Mouse (Mus musculus): Measurements from ENCODE around the gene Coro2a. TPM values are rescaled to one million over a fixed set of nuclear protein-coding genes. Genes with fewer than 3 reads are reported as not detected.

Coro2a gene
- total RNA-seq, 2 experiments from 2014 or later = 3.3 to 15.9 TPM

- no peak for ATAC-seq (replicated peaks; ENCODE audit: low FRiP score, poor library complexity, severe bottlenecking)
Measured at GRCm38 (mm10) chr4:46564247-46564646, 37.8 kb downstream of the Coro2a start.

GRCm38 (mm10) chr4:46563847-46564246 is 38.2 kb downstream of the Coro2a start:
- ATAC-seq (replicated peaks; ENCODE audit: low FRiP score, poor library complexity, severe bottlenecking) = peak; percentile 75

GRCm38 (mm10) chr4:46562841-46563240 is 39.2 kb downstream of the Coro2a start:
- ATAC-seq (replicated peaks; ENCODE audit: low FRiP score, poor library complexity, severe bottlenecking) = no peak

GRCm38 (mm10) chr4:46562037-46562436 is 40.0 kb downstream of the Coro2a start:
- ATAC-seq (replicated peaks; ENCODE audit: low FRiP score, poor library complexity, severe bottlenecking) = no peak

- ATAC-seq (replicated peaks; ENCODE audit: low FRiP score, poor library complexity, severe bottlenecking) = no peak
Measured at GRCm38 (mm10) chr4:46560069-46560705, 41.8 kb downstream of the Coro2a start.

- no peak for ATAC-seq (replicated peaks; ENCODE audit: low FRiP score, poor library complexity, severe bottlenecking)
Measured at GRCm38 (mm10) chr4:46558672-46559667, 43.0 kb downstream of the Coro2a start.

GRCm38 (mm10) chr4:46556933-46557332 is 45.1 kb downstream of the Coro2a start:
- ATAC-seq (replicated peaks; ENCODE audit: low FRiP score, poor library complexity, severe bottlenecking) = no peak

GRCm38 (mm10) chr4:46555762-46556161 is 46.2 kb downstream of the Coro2a start:
- ATAC-seq (replicated peaks; ENCODE audit: low FRiP score, poor library complexity, severe bottlenecking) = no peak

- no peak for ATAC-seq (replicated peaks; ENCODE audit: low FRiP score, poor library complexity, severe bottlenecking)
Measured at GRCm38 (mm10) chr4:46554295-46555069, 47.5 kb downstream of the Coro2a start.

- ATAC-seq (replicated peaks; ENCODE audit: low FRiP score, poor library complexity, severe bottlenecking) = no peak
Measured at GRCm38 (mm10) chr4:46553864-46554263, 48.1 kb downstream of the Coro2a start.

GRCm38 (mm10) chr4:46550406-46550805 is 51.6 kb downstream of the Coro2a start:
- ATAC-seq (replicated peaks; ENCODE audit: low FRiP score, poor library complexity, severe bottlenecking) = no peak

GRCm38 (mm10) chr4:46549979-46550378 is 52.0 kb downstream of the Coro2a start:
- ATAC-seq (replicated peaks; ENCODE audit: low FRiP score, poor library complexity, severe bottlenecking) = no peak

GRCm38 (mm10) chr4:46546709-46547108 is 55.3 kb downstream of the Coro2a start:
- ATAC-seq (replicated peaks; ENCODE audit: low FRiP score, poor library complexity, severe bottlenecking) = no peak

GRCm38 (mm10) chr4:46545498-46545897 is 56.5 kb downstream of the Coro2a start:
- no peak for ATAC-seq (replicated peaks; ENCODE audit: low FRiP score, poor library complexity, severe bottlenecking)

GRCm38 (mm10) chr4:46544313-46544712 is 57.7 kb downstream of the Coro2a start:
- no peak for ATAC-seq (replicated peaks; ENCODE audit: low FRiP score, poor library complexity, severe bottlenecking)

GRCm38 (mm10) chr4:46543366-46544050 is 58.5 kb downstream of the Coro2a start:
- no peak for ATAC-seq (replicated peaks; ENCODE audit: low FRiP score, poor library complexity, severe bottlenecking)

GRCm38 (mm10) chr4:46541707-46542106 is 60.3 kb downstream of the Coro2a start:
- ATAC-seq (replicated peaks; ENCODE audit: low FRiP score, poor library complexity, severe bottlenecking) = no peak

GRCm38 (mm10) chr4:46539167-46539566 is 62.8 kb downstream of the Coro2a start:
- ATAC-seq (replicated peaks; ENCODE audit: low FRiP score, poor library complexity, severe bottlenecking) = no peak

GRCm38 (mm10) chr4:46535840-46536361 is 66.1 kb downstream of the Coro2a start, which contains the start of gene Trim14:
TSS of gene Trim14 (minus strand) at chr4:46536141.
- ATAC-seq (replicated peaks; ENCODE audit: low FRiP score, poor library complexity, severe bottlenecking) = 0 out of 2 replicates have a peak, but pooled peaks have one; percentile 23

Data from erythroid progenitor cell, adult 5-6 weeks (primary cell).